Mouse (Mus musculus) naive thymus-derived CD4-positive, alpha-beta T cell, adult 2 months (primary cell): ENCODE results near the gene Ermard.

Experiments used
- DNase-seq: peaks from one replicate; pipeline ENCODE4 v3.0.0-alpha.2; 2011; ENCODE audit warnings: low read depth

Gene Ermard

GRCm38 (mm10) chr17:15120569-15120968 is 79.6 kb downstream of the Ermard start:
- no peak for DNase-seq

DNA sequence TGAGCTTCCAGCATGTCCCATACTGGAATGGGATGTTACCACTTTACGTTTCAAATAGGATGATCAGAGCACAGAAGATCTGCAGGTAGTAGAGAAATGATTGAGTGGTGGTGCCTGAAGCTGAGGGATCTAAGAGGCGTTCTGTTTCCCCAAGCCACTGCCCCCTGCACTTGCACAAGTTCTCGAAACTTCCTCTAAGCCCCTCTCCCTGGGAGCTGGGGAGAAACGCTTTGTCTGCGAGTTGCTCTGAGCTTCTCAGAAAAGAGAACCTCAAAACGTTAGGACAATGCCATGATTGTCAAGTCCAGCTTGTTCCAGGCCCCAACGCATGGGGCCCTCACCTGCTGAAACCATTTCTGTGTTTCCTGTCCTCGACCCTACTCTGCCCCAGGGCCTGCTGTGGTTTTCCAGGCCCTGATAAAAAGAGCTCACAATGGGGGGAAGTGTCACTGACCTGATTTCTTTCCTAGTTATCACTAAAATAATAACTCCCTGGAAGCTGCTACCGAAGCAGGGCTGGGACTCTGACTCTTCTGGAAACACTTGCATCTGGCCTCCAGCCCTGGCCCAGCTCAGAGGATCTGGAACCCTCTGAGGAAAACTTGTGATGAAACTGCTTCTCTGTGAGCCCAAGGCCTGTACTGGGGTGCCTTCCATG is 88.8 kb downstream of the Ermard start:
- DNase-seq, result no peak

GRCm38 (mm10) chr17:15130288-15130656 is 89.3 kb downstream of the Ermard start:
- DNase-seq, result no peak

GRCm38 (mm10) chr17:15134905-15135669 is 94.1 kb downstream of the Ermard start:
- DNase-seq, result no peak

GRCm38 (mm10) chr17:15137443-15137842 is 96.4 kb downstream of the Ermard start:
- DNase-seq, result no peak
